Mouse (Mus musculus) hindbrain, embryonic 14.5 days (tissue): Measurements from ENCODE around the gene Fam83b. TPM values are rescaled to one million over a fixed set of nuclear protein-coding genes. Genes with fewer than 3 reads are reported as not detected.

ENCODE experiments used
- ATAC-seq: fragments of 200-750 bp; cut with Nextera tagmentation; 2 replicates; pipeline ENCODE4 v1.8.0; 2017; ENCODE audit warnings: moderate number of reproducible peaks, mild to moderate bottlenecking, moderate TSS enrichment, moderate library complexity; ENCODE audit not compliant: low FRiP score
- DNase-seq: peaks from one replicate; pipeline ENCODE4 v3.0.0-alpha.2; 2015; ENCODE audit warnings: low spot score
- H3K27ac ChIP-seq: fragments of 300-500 bp; sonication (generic); 2 replicates; pipeline ENCODE4 v1.5.1; 2014; ENCODE audit warnings: mild to moderate bottlenecking, moderate library complexity
- H3K27me3 ChIP-seq: fragments of 300-500 bp; sonication (generic); 2 replicates; pipeline ENCODE4 v1.6.1; 2014; ENCODE audit warnings: mild to moderate bottlenecking, low read length, mixed read lengths; ENCODE audit not compliant: control insufficient read depth, insufficient read depth
- H3K36me3 ChIP-seq: fragments of 300-500 bp; sonication (generic); replicated peaks from 2 replicates; pipeline ENCODE4 v1.6.1; 2014; ENCODE audit not compliant: control insufficient read depth, insufficient read depth
- H3K4me1 ChIP-seq: fragments of 300-500 bp; sonication (generic); replicated peaks from 2 replicates; pipeline ENCODE4 v1.6.1; 2014; ENCODE audit warnings: antibody characterized with exemption, low read length, mixed read lengths; ENCODE audit not compliant: control insufficient read depth, insufficient read depth
- H3K4me2 ChIP-seq: fragments of 300-500 bp; sonication (generic); replicated peaks from 2 replicates; pipeline ENCODE4 v1.6.1; 2014; ENCODE audit warnings: mild to moderate bottlenecking, moderate library complexity
- H3K4me3 ChIP-seq: fragments of 300-500 bp; sonication (generic); replicated peaks from 2 replicates; pipeline ENCODE4 v1.5.1; 2014; ENCODE audit warnings: mild to moderate bottlenecking, low read length
- H3K9ac ChIP-seq: fragments of 300-500 bp; sonication (generic); 2 replicates; pipeline ENCODE4 v1.6.1; 2014
- H3K9me3 ChIP-seq: fragments of 300-500 bp; sonication (generic); 2 replicates; pipeline ENCODE4 v1.6.1; 2016; ENCODE audit warnings: low read length; ENCODE audit not compliant: control insufficient read depth
- WGBS: fragments of 180-500 bp; shearing (Covaris S2); extraction: QIAGEN DNeasy Blood & Tissue Kit; methylation state at CpG from one replicate; pipeline ENCODE4 v1.1.7; 2014; 5-methylcytosine and 5-hydroxymethylcytosine counted together
- polyA plus RNA-seq: library from polyadenylated mRNA; unstranded; fragments of >200 nt; fragmentation: Nextera tagmentation; extraction: Ambion mirVana; gene quantifications from 2 replicates; pipeline ENCODE4 v1.2.1, GENCODE M21; 2014

Fam83b gene
- polyA plus RNA-seq, 1 experiment from 2014 or later = 0.19 TPM

GRCm38 (mm10) chr9:76565656-76566055 lies 1.3 kb downstream of the Fam83b start:
- Histone ChIP-seq H3K36me3 (no peaks in the 10 kb centered on the region), H3K4me2 (no peak overlapping the region), H3K27me3 (peaks cover 8% of the 10 kb centered on the region; the same call in 1 of the 2 replicates), H3K27ac (no peak overlapping the region), H3K9me3 (no peaks in the 10 kb centered on the region), H3K4me1 (peaks cover 10% of the 10 kb centered on the region; the same call in 1 of the 2 replicates), H3K4me3 (no peak overlapping the region), H3K9ac (no peak overlapping the region)
- ATAC-seq (no peak), DNase-seq (no peak)
- 79% methylated on average over 2 of the region's 2 CpGs for WGBS

GRCm38 (mm10) chr9:76564071-76564470 lies 2.8 kb downstream of the Fam83b start:
- ATAC-seq (peak; percentile 57; the same call in 1 of the 2 replicates), DNase-seq (no peak)
- H3K36me3 ChIP-seq = no peaks in the 10 kb centered on the region
- 84% methylated on average over 1 of the region's 1 CpGs for WGBS
- no peak overlapping the region for H3K4me3 ChIP-seq
- peaks cover 10% of the 10 kb centered on the region; the same call in 1 of the 2 replicates for H3K4me1 ChIP-seq
- no peak overlapping the region for H3K9ac ChIP-seq
- peaks cover 8% of the 10 kb centered on the region; the same call in 1 of the 2 replicates for H3K27me3 ChIP-seq
- H3K9me3 ChIP-seq = no peaks in the 10 kb centered on the region
- no peak overlapping the region for H3K4me2 ChIP-seq
- no peak overlapping the region for H3K27ac ChIP-seq

GRCm38 (mm10) chr9:76562794-76563193 lies 4.1 kb downstream of the Fam83b start:
- WGBS = 33% methylated on average over 6 of the region's 6 CpGs
- DNase-seq (no peak), ATAC-seq (no peak)

GRCm38 (mm10) chr9:76559240-76559639 lies 7.7 kb downstream of the Fam83b start:
- ATAC-seq = no peak
- H3K4me3 ChIP-seq = no peak overlapping the region
- H3K4me1 ChIP-seq = no peaks in the 10 kb centered on the region
- no peaks in the 10 kb centered on the region for H3K27me3 ChIP-seq
- 98% methylated on average over 2 of the region's 2 CpGs for WGBS
- no peak overlapping the region for H3K9ac ChIP-seq
- H3K27ac ChIP-seq = no peak overlapping the region
- no peak for DNase-seq
- H3K4me2 ChIP-seq = no peak overlapping the region
- H3K9me3 ChIP-seq = no peaks in the 10 kb centered on the region
- H3K36me3 ChIP-seq = no peaks in the 10 kb centered on the region

More at GRCm38 (mm10) chr9:76562794-76563193, 4.1 kb downstream of the Fam83b start:
- H3K27me3 ChIP-seq = peaks cover 6% of the 10 kb centered on the region; the same call in 1 of the 2 replicates
- no peak overlapping the region for H3K4me3 ChIP-seq
- no peaks in the 10 kb centered on the region for H3K9me3 ChIP-seq
- H3K36me3 ChIP-seq = no peaks in the 10 kb centered on the region
- H3K4me2 ChIP-seq = no peak overlapping the region; the same call in 1 of the 2 replicates
- H3K9ac ChIP-seq = no peak overlapping the region
- H3K27ac ChIP-seq = no peak overlapping the region
- peaks cover 10% of the 10 kb centered on the region; the same call in 1 of the 2 replicates for H3K4me1 ChIP-seq

GRCm38 (mm10) chr9:76553758-76554157 lies 13.2 kb downstream of the Fam83b start:
- H3K36me3 ChIP-seq = no peaks in the 10 kb centered on the region
- H3K27me3 ChIP-seq = no peaks in the 10 kb centered on the region
- H3K4me1 ChIP-seq = no peaks in the 10 kb centered on the region
- no peak overlapping the region for H3K27ac ChIP-seq
- no peak overlapping the region for H3K4me2 ChIP-seq
- no peak overlapping the region for H3K4me3 ChIP-seq
- no peak overlapping the region for H3K9ac ChIP-seq
- H3K9me3 ChIP-seq = no peaks in the 10 kb centered on the region
- no peak for ATAC-seq
- WGBS = 74% methylated on average over 2 of the region's 2 CpGs
- no peak for DNase-seq

GRCm38 (mm10) chr9:76553115-76553514 lies 13.8 kb downstream of the Fam83b start:
- H3K27ac ChIP-seq = no peak overlapping the region
- WGBS = 90% methylated on average over 1 of the region's 1 CpGs
- no peak overlapping the region for H3K4me2 ChIP-seq

GRCm38 (mm10) chr9:76546714-76547113 lies 20.2 kb downstream of the Fam83b start:
- DNase-seq (no peak), ATAC-seq (no peak)
- no peak overlapping the region for H3K27ac ChIP-seq
- no peak overlapping the region for H3K4me2 ChIP-seq
- H3K27me3 ChIP-seq = no peaks in the 10 kb centered on the region
- no peaks in the 10 kb centered on the region for H3K4me1 ChIP-seq
- no peaks in the 10 kb centered on the region for H3K36me3 ChIP-seq
- no peak overlapping the region for H3K4me3 ChIP-seq
- WGBS = 43% methylated on average over 3 of the region's 3 CpGs
- H3K9ac ChIP-seq = no peak overlapping the region
- no peaks in the 10 kb centered on the region for H3K9me3 ChIP-seq

More at GRCm38 (mm10) chr9:76553115-76553514, 13.8 kb downstream of the Fam83b start:
- no peak overlapping the region for H3K4me3 ChIP-seq
- no peaks in the 10 kb centered on the region for H3K27me3 ChIP-seq
- no peaks in the 10 kb centered on the region for H3K4me1 ChIP-seq
- no peak overlapping the region for H3K9ac ChIP-seq
- no peaks in the 10 kb centered on the region for H3K36me3 ChIP-seq
- no peaks in the 10 kb centered on the region for H3K9me3 ChIP-seq
- DNase-seq (no peak), ATAC-seq (no peak)

GRCm38 (mm10) chr9:76540684-76541083 lies 26.2 kb downstream of the Fam83b start:
- Histone ChIP-seq H3K4me2 (no peak overlapping the region), H3K9me3 (no peaks in the 10 kb centered on the region), H3K9ac (no peak overlapping the region), H3K4me3 (no peak overlapping the region), H3K36me3 (no peaks in the 10 kb centered on the region), H3K27me3 (no peaks in the 10 kb centered on the region), H3K4me1 (no peaks in the 10 kb centered on the region; the same call in 1 of the 2 replicates), H3K27ac (no peak overlapping the region)
- DNase-seq (no peak), ATAC-seq (no peak)
- 67% methylated on average over 4 of the region's 4 CpGs for WGBS

GRCm38 (mm10) chr9:76539953-76540621 lies 26.8 kb downstream of the Fam83b start:
- H3K9me3 ChIP-seq = no peaks in the 10 kb centered on the region
- H3K4me3 ChIP-seq = no peak overlapping the region
- H3K9ac ChIP-seq = no peak overlapping the region
- DNase-seq (no peak), ATAC-seq (no peak)
- no peaks in the 10 kb centered on the region; the same call in 1 of the 2 replicates for H3K4me1 ChIP-seq
- H3K27me3 ChIP-seq = no peaks in the 10 kb centered on the region
- 92% methylated on average over 7 of the region's 7 CpGs for WGBS
- H3K27ac ChIP-seq = no peak overlapping the region
- H3K4me2 ChIP-seq = no peak overlapping the region
- no peaks in the 10 kb centered on the region for H3K36me3 ChIP-seq
